Mouse (Mus musculus): ENCODE measurements around the gene Sptan1.

Sptan1 gene

GRCm38 (mm10) chr2:29965250-29965843 lies at the start of gene Sptan1:
TSS of gene Sptan1 (plus strand) at chr2:29965560.
- DNase-seq (ENCODE audit: low spot score) = peak; percentile 95

DNA sequence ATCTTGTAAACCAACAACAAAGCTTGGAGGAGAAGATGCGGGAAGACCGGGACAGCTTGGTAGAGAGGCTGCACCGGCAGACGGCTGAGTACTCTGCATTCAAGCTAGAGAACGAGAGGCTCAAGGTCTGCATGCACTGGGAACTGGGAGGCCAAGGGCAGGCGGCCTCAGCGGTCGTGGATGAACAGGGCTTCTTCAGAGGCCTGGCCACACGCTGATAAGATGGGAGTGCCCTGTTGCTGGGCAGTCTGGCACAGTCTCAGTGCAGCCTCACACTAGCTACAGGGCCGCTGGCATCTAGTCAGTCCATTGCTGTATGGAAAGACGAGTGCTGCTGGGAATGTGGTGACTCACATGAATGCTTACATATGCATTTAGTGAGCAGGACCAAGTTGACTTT lies 47.7 kb upstream of the Sptan1 start:
- no peak for DNase-seq (ENCODE audit: low spot score)

GRCm38 (mm10) chr2:29922011-29922410 lies 43.3 kb upstream of the Sptan1 start:
- DNase-seq (ENCODE audit: low spot score) = no peak

DNA sequence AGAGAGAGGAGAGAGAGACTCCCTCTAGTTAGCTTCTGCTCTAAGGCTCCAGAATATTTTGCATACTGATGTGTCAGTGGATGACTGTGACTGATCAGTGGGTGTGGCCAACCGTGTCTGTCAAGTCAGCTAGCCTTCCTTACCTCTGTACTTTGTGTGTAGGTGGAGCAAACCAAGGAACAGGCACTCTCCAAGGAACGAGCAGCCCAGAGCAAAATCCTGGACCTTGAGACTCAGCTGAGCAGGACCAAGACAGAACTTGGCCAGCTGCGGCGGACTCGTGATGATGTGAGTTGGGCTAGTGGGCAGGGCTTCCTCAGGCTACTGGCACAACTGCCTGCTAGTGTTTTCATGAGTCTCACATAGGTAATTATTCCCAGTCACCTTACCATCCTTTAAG lies 38.8 kb upstream of the Sptan1 start:
- no peak for DNase-seq (ENCODE audit: low spot score)

DNA sequence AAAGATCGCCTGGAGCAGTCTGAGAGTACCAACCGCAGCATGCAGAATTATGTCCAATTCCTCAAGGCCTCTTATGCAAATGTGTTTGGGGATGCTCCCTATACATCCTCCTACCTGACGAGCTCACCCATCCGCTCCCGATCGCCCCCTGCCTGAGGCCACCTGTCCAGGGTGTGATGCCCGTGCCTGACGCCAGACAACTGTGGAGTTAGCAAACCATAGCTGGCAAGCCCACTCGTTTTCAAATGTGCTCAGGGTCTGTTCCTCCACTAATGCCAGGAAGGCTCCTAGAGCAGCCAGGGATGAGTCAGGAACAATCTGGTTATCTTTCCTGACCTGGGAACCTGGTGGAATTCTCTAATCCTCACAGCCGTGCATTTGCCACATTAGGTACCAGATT lies 34.9 kb upstream of the Sptan1 start:
- no peak for DNase-seq (ENCODE audit: low spot score)

- DNase-seq (ENCODE audit: low spot score) = no peak
These were observed 34.2 kb upstream of the Sptan1 start for GRCm38 (mm10) chr2:29931194-29931593.

DNA sequence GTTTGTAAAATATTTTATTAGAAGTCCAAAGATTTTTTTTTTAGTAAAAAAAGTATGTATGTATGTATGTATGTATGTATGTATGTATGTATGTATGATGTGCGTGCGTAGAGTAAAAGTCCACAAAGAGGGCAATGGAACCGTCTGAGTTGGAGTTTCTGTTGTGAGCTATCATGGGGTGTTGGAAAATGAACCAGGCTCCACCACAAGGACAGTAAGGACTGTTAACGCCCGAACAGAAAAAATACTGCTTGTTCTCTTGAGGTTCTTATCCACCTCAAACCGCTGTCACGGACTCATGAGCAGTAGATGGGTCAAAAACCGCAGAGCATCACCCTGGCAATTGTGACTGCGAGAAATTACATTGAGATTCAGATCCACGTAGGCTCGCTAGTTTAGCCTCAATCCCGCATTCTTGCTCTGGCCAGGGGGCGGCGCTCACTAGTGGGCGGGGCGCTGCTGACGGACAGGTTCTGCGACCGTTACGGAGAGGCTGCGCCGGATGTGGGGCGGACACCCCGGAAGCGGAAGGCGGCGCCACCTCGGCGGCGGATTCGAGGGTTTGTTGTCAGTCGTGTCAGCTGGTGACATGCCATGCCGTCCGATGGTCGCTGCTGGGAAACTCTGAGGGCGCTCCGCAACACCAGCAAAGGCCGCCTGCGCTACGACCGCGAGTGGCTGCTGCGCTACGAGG lies 30.3 kb upstream of the Sptan1 start, which contains the start of gene Gle1:
Gene Gle1 (plus strand): TSS at position 521 of the 694 bp plus-strand sequence.
- peak; percentile 97 for DNase-seq (ENCODE audit: low spot score)

DNA sequence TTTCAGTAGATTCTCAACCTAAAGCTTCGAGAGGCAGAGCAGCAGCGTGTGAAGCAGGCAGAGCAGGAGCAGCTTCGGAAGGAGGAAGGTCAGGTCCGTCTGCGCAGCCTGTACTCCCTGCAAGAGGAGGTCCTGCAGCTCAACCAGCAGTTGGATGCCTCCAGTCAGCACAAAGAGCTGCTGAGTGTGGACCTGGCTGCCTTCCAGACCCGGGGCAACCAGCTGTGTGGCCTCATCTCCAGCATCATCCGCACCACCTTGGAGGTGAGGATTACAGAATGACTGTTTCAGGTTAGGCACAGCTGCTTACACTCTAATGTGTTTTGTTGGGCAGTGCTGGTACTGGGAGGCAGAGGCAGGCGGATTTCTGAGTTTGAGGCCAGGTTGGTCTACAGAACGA lies 25.3 kb upstream of the Sptan1 start:
- no peak for DNase-seq (ENCODE audit: low spot score)

GRCm38 (mm10) chr2:29940826-29941225 lies 24.5 kb upstream of the Sptan1 start:
- DNase-seq (ENCODE audit: low spot score) = no peak

GRCm38 (mm10) chr2:29944723-29945122 lies 20.6 kb upstream of the Sptan1 start:
- no peak for DNase-seq (ENCODE audit: low spot score)

- no peak for DNase-seq (ENCODE audit: low spot score)
These were observed 16.5 kb upstream of the Sptan1 start for GRCm38 (mm10) chr2:29948896-29949295.

DNA sequence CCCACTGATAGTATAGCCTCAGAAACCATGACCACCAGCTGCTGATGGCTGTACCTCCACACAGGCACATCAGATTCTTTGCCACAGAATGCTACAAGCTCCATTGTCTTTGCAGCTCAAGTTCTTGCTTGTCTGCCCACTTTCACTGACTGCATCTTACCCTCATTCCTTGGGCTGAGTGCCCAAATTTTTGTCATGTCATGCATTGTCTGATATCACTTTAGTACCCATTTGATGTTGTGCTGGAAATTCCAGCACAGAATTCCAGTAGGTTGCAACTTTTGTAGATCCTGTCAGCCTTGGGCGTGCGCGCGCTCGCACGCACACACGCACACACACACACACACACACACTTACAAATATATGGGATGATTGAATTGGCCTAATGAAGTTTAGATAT lies 4.1 kb upstream of the Sptan1 start:
- no peak for DNase-seq (ENCODE audit: low spot score)

DNA sequence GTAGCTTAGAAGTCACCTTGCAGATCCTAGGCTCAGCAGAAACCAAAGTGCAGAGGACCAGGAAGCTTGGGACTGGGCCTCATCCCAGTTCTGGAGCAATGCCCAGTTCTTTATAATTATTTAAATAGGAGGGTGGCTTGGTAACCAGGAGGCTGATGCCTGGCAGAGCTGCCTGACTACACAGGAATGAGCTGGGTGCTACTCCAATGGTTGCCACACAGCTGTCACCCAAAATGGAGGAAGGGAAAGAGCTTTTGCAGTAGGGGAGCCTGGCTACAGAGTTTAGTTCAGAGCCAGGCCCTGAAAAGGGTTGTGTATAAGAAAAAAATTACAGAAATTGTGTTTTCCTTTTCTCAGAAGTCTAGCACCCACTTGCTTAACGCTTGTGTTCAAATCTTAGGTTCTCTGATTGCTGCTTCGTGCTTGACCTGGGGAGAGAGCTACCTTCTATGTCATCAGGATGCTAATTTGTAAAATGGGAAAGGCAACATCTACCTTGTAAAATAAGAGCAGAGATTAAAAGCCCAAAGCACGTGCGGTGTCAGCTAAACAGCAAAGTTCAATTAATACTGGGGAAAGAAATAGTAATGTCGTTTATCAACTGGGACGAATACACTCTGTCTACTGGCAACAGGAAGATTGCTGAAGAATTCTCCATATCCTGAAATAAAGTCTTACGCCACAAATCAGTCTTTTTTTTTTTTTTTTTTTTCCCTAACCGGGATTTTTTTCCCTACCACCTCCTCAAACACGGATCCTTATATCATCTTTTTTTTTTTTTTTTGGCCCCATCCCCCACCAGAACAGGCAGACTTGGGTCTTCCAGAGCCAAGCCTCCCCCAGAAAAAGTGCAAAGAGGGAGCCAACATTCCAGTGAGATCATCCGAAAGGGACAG lies 758 bp upstream of the Sptan1 start:
- DNase-seq (ENCODE audit: low spot score) = peak; percentile 29

DNA sequence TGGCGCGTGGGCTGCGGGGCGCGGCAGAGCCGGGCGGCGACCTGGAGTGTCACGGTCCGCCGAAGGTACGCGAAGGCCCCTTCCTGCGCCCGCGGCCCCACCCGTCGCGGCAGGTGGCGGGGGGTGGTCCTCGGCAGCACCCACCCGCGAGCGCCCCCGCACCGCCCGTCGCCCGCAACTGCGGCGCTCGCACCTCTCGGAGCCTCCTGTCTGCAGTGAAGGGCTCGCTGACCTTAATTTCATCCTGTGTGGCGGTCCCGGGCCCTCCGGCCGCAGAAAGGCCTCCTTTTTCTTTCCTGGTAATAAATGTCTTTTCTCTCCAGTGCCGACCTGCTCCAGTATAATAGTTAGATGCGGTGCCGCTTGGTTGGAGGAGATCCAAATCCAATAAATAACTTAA lies 546 bp downstream of the Sptan1 start:
- DNase-seq (ENCODE audit: low spot score) = peak; percentile 56

- no peak for DNase-seq (ENCODE audit: low spot score)
These were observed 1.5 kb downstream of the Sptan1 start for GRCm38 (mm10) chr2:29966826-29967225.

DNA sequence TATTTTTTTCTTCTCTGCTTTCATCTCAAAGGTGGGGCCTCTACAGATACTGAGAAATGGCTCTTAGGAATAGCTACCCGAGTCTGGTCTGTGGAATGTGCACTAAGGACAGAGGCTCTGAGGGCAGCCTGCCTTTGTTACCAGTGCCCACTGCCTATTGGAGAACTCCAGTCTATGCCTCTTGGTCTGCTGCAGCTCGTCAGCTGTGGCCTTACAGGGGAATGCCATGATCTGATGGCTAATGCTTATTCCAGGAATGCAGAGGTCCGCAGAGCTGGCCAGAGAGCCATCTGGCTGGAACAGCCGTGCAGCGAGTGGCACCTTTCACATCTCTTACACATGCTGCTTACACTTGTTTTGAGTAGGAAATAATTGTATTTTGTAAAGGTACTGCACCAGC lies 2.4 kb downstream of the Sptan1 start:
- peak; percentile 47 for DNase-seq (ENCODE audit: low spot score)

GRCm38 (mm10) chr2:29968638-29969037 lies 3.3 kb downstream of the Sptan1 start:
- no peak for DNase-seq (ENCODE audit: low spot score)

- DNase-seq (ENCODE audit: low spot score) = no peak
These were observed 6.7 kb downstream of the Sptan1 start for GRCm38 (mm10) chr2:29971838-29972635.

DNA sequence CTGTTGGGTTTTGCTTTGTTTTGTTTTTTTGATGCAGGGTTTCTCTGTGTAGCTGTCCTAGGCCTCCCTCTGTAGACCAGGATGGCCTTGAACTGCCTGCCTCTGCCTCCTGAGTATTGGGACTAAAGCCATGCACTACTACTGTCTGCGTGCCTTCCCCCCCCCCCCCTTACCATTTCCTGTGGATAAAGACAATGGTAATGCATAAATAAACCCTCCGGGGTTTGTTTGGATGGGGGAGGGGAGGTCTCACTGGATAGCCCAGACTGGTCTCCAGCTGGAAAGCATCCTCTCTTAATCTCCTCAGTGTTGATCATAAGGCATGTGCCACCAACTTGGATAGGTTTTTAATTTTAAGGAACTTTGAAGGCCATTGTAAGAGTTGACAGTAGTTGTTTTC lies 8.2 kb downstream of the Sptan1 start:
- DNase-seq (ENCODE audit: low spot score) = no peak

- peak; percentile 81 for DNase-seq (ENCODE audit: low spot score)
These were observed 11.9 kb downstream of the Sptan1 start for GRCm38 (mm10) chr2:29977307-29977706.

DNA sequence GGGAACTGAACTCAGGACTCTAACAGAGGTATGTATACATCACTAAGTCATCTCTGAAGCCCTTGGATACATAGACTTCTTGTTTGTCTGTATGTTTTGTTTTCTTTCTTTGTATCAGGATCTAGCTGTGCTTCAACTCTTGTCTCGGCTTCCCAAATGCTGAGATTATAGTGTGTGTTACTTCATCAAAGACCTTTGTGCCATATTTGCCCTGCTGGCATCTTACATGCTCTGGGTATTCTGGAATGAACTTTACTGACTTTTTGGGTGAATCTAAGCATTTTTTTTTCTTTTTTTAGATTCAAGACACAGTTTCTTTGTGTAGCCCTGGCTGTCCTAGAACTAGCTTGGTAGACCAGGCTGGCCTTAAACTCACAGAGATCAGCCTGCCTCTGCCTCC lies 15.3 kb downstream of the Sptan1 start:
- no peak for DNase-seq (ENCODE audit: low spot score)

- DNase-seq (ENCODE audit: low spot score) = no peak
These were observed 26.6 kb downstream of the Sptan1 start for GRCm38 (mm10) chr2:29991962-29992361.

All from retina, embryonic 14.5 days (tissue).